Mouse (Mus musculus) forebrain, embryonic 14.5 days (tissue): ENCODE measurements at regions not wholly inside any gene's neighbourhood (a gene's known extent, or its start where the extent isn't known, plus 50 kb on each side); places are given as distances from the start of the nearest gene placed in this dataset.

Experiments used
- ATAC-seq: fragments of 200-750 bp; cut with Nextera tagmentation; 2 replicates; pipeline ENCODE4 v1.8.0; 2017; ENCODE audit warnings: mild to moderate bottlenecking, moderate library complexity
- DNase-seq: peaks from one replicate; pipeline ENCODE4 v3.0.0-alpha.2; 2015; ENCODE audit warnings: low spot score
- H3K27ac ChIP-seq: fragments of 300-500 bp; sonication (generic); 2 replicates; pipeline ENCODE4 v1.5.1; 2014; ENCODE audit warnings: low read depth, mild to moderate bottlenecking, control low read depth, low read length, moderate library complexity
- H3K27me3 ChIP-seq: fragments of 300-500 bp; sonication (generic); replicated peaks from 2 replicates; pipeline ENCODE4 v1.6.1; 2014; ENCODE audit warnings: low read length, control low read depth, mixed read lengths; ENCODE audit not compliant: control insufficient read depth, insufficient read depth
- H3K36me3 ChIP-seq: fragments of 300-500 bp; sonication (generic); 2 replicates; pipeline ENCODE4 v1.6.1; 2014; ENCODE audit warnings: low read length, control low read depth; ENCODE audit not compliant: control insufficient read depth, insufficient read depth
- H3K4me1 ChIP-seq: fragments of 300-500 bp; sonication (generic); 2 replicates; pipeline ENCODE4 v1.6.1; 2014; ENCODE audit warnings: antibody characterized with exemption, low read length, control low read depth; ENCODE audit not compliant: control insufficient read depth, insufficient read depth
- H3K4me2 ChIP-seq: fragments of 300-500 bp; sonication (generic); 2 replicates; pipeline ENCODE4 v1.6.1; 2014; ENCODE audit warnings: mild to moderate bottlenecking, control low read depth, low read length
- H3K4me3 ChIP-seq: fragments of 300-500 bp; sonication (generic); 2 replicates; pipeline ENCODE4 v1.5.1; 2014; ENCODE audit warnings: low read depth, low read length, control low read depth
- H3K9ac ChIP-seq: fragments of 300-500 bp; sonication (generic); 2 replicates; pipeline ENCODE4 v1.6.1; 2014; ENCODE audit warnings: mild to moderate bottlenecking, low read length, control low read depth, moderate library complexity
- H3K9me3 ChIP-seq: fragments of 300-500 bp; sonication (generic); replicated peaks from 2 replicates; pipeline ENCODE4 v1.6.1; 2016; ENCODE audit warnings: low read length, control low read depth, mixed read lengths; ENCODE audit not compliant: control insufficient read depth
- WGBS: fragments of 180-500 bp; shearing (Covaris S2); extraction: QIAGEN DNeasy Blood & Tissue Kit; methylation state at CpG from one replicate; pipeline ENCODE4 v1.1.7; 2014; 5-methylcytosine and 5-hydroxymethylcytosine counted together

DNA sequence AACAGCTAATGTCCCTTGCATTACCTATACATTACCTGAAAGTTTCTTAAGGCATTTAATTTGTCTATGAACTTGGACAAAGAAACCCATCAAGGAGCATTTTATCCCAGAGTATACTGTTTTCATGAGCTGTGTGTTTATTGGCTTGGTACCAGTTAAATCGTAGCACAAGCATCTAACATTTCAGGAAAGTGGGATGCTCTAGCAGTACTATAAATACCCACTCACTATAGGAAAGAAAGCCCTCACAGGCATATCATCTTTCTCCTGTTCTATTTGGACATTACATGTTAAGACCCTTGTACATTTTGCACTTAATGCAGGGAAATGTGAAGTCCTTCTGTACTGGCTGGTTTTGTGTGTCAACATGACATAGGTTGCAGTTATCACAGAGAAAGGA is 163.9 kb downstream of the Ptprc start:
- Histone ChIP-seq H3K4me1 (no peaks in the 10 kb centered on the region), H3K9ac (no peak overlapping the region), H3K4me2 (no peak overlapping the region), H3K27me3 (no peaks in the 10 kb centered on the region), H3K9me3 (no peaks in the 10 kb centered on the region), H3K36me3 (no peaks in the 10 kb centered on the region), H3K27ac (no peak overlapping the region), H3K4me3 (no peak overlapping the region)
- DNase-seq (no peak), ATAC-seq (no peak)
- WGBS, result 82% methylated on average over 1 of the region's 1 CpGs

DNA sequence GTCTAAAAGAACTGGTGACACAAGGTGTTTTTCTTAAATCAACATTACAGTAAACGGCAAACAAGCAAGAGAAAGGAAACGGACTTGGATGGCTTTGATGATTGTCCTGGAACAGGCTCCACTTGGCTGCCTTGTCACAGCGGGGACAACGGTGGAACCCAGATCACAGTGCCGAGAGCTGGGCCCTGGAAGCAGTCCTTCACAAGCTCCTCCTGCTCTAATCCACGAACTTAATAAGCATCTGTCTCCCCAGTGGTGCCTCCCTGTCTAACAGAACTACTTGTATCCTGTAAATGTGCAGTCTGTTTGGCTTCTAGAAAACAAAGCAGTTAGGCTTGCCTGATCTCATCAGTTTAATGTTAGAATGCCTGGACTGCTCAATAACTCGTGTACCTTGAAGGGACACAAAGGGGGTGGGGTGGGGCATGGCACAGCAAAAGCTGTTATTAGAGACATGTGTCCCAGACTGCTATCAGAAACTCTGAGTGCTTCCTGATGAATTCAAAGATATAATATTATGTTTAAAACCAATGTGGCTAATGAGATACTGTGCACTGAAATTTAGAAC is 164.5 kb downstream of the Ptprc start:
- WGBS, result 63% methylated on average over 7 of the region's 7 CpGs
- Histone ChIP-seq H3K4me1 (no peaks in the 10 kb centered on the region), H3K4me2 (no peak overlapping the region), H3K4me3 (no peak overlapping the region), H3K36me3 (no peaks in the 10 kb centered on the region), H3K27me3 (no peaks in the 10 kb centered on the region), H3K9ac (no peak overlapping the region), H3K27ac (0 out of 2 replicates have a peak overlapping the region, but pooled peaks have one; percentile 21), H3K9me3 (no peaks in the 10 kb centered on the region)
- ATAC-seq (no peak), DNase-seq (no peak)

DNA sequence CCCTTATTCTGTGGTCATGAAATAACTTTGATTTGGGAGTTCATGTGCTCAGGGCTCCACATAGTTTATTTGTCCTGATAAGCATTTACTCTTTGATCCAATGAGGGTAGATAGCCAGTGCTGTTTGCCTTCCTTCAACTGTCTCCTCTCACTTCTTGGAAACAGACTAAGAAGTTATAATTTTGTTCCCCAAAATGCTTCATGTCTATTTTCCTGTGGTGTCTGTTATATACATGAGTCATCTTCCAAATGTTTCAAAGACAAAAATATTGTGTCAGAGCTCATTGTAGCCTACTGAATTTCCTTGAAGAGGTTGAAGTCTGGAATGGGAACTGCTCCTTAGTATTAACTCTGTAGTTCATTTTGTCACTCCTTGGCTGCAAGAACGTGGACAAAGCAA is 168.7 kb downstream of the Ptprc start:
- Histone ChIP-seq H3K9ac (no peak overlapping the region), H3K27ac (no peak overlapping the region), H3K36me3 (no peaks in the 10 kb centered on the region), H3K4me2 (no peak overlapping the region), H3K4me1 (no peaks in the 10 kb centered on the region), H3K27me3 (no peaks in the 10 kb centered on the region), H3K4me3 (no peak overlapping the region), H3K9me3 (no peaks in the 10 kb centered on the region)
- DNase-seq, result no peak
- 59% methylated on average over 1 of the region's 1 CpGs for WGBS
- ATAC-seq, result no peak

DNA sequence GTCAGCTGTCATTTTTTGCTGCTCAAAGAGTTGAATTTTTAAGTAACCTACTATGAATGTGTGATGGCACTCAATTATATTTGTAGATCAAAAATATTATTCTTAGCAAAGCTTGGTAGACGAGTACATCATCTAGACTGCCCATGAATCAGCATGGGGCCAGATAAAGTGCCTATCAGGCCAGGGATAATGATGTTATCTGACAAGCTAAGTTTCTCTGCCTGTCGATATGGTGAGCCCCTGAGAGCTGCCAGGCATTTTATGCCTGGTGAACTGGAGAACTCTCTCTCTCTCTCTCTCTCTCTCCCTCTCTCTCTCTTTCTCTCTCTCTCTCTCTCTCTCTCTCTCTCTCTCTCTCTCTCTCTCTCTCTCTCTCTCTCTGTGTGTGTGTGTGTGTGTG is 171.2 kb downstream of the Ptprc start:
- Histone ChIP-seq H3K9me3 (no peaks in the 10 kb centered on the region), H3K4me1 (no peaks in the 10 kb centered on the region), H3K9ac (no peak overlapping the region), H3K27me3 (no peaks in the 10 kb centered on the region), H3K36me3 (no peaks in the 10 kb centered on the region), H3K4me2 (no peak overlapping the region), H3K4me3 (no peak overlapping the region), H3K27ac (no peak overlapping the region)
- 56% methylated on average over 2 of the region's 2 CpGs for WGBS
- DNase-seq, result no peak
- ATAC-seq, result no peak

DNA sequence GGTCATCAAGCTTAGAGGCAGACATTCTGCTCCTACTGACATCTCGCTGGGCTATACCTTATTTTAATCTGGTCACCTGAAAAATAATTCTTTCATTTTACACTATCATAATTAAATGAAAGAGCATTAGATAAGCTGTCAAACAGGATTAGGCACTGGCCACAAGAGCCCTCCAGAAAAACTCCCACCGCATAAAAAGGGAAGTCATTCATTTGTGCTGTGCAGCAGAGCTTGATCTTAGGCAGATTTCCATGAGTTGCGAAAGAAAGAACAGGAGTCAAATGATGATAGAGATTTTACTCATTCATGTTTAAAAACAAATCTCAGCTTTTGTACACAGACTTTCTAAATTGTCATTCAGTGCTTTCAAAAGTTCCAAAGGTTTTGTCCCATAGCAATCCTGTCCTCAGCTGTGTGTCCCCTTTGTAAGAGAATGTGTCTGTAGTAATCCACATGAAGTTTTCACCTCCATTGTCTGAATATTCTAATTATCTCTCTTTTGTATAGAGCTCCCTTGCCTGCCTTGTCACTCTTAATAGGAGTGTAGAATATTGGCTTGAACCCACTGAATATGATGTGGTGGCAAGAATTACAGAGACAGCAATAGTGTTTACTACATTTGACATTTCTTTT is 176.1 kb downstream of the Ptprc start:
- Histone ChIP-seq H3K36me3 (no peaks in the 10 kb centered on the region), H3K27me3 (no peaks in the 10 kb centered on the region), H3K9ac (no peak overlapping the region), H3K4me1 (no peaks in the 10 kb centered on the region), H3K27ac (no peak overlapping the region), H3K4me2 (no peak overlapping the region), H3K4me3 (no peak overlapping the region), H3K9me3 (no peaks in the 10 kb centered on the region)
- DNase-seq (no peak), ATAC-seq (no peak)
- 61% methylated on average over 3 of the region's 3 CpGs for WGBS

DNA sequence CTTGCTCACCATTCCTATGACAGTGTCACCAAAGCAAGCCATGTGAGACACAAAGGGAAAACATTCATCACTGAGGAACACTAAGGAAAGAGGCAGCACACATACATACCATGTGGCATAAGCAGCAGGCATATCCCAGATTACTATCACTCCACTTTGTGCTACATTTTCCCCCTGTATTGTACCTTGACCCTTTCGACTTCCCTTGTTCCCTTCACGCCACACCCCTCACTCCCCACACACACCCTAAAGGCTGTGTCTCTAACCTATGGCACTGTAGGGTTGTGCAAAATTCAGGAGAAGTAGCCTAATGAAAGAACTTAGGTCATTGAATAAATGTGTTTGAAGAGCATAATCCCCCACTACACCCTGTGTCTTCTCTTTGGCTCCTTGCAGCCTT is 179.5 kb downstream of the Ptprc start:
- Histone ChIP-seq H3K9me3 (no peaks in the 10 kb centered on the region), H3K36me3 (no peaks in the 10 kb centered on the region), H3K4me3 (no peak overlapping the region), H3K4me1 (no peaks in the 10 kb centered on the region), H3K9ac (no peak overlapping the region), H3K4me2 (no peak overlapping the region), H3K27ac (no peak overlapping the region), H3K27me3 (no peaks in the 10 kb centered on the region)
- no peak for DNase-seq
- no peak for ATAC-seq
- 91% methylated on average over 2 of the region's 2 CpGs for WGBS

DNA sequence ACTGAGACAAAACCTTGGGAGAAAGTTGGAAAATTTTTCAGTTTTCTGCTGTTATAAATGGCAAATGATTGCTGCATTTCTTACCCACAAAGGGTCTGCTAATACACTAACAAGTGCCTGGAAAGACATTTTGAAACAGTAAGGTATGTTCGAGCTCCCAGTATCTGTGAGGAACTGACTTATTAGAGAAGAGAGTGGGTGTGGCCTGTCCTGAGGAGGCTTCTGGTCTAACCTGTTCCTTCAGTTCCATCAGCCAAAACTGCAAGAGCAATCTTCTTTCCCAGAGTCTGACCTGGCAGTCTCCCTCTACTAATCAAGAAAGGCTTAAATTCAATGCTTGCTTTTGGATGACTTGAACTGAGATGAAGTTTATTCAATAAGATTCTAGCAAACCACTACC is 183.6 kb downstream of the Ptprc start:
- Histone ChIP-seq H3K36me3 (no peaks in the 10 kb centered on the region), H3K9me3 (no peaks in the 10 kb centered on the region), H3K9ac (no peak overlapping the region), H3K4me1 (no peaks in the 10 kb centered on the region), H3K27me3 (no peaks in the 10 kb centered on the region), H3K27ac (no peak overlapping the region), H3K4me2 (no peak overlapping the region), H3K4me3 (no peak overlapping the region)
- no peak for ATAC-seq
- DNase-seq, result no peak
- WGBS, result 100% methylated on average over 1 of the region's 1 CpGs

DNA sequence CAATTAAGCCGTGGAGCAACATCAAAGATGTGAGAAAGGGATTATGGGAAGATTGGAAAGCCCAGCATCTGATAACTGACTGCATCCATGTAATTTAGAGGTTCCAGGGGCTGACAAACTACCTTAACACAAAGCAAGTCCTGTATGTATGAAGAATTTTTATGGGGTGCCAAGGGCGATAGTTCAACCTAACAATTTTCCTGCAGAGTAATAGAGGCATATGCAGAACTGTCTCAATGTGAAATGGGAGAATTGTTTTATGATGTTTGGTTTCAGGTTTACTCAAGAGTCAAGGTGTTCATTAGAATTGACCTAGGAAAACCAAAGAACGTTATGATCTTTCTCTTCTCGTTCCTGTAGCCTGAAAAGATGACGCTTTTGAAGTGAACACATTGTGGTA is 184.1 kb downstream of the Ptprc start:
- 87% methylated on average over 5 of the region's 5 CpGs for WGBS

DNA sequence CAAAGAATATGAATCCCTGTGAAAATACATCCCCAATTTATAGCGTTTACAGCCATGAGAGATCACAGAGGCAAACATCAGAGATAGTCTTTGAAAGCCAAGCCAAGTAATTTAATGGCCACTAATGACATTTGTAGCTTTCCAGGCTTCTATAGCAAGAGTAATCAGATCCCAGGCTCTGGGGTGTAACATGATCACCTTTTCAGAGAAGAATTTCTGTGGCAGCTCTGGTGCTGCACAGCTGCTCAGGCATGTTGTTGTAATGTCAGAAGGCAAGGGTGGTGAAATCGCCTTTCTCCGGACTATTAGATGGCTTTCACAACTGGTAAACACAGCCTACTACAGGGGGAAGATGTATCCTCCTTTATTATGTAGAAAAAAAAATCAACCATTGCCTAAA is 202.1 kb downstream of the Ptprc start:
- Histone ChIP-seq H3K36me3 (no peaks in the 10 kb centered on the region), H3K4me3 (no peak overlapping the region), H3K9ac (no peak overlapping the region), H3K4me2 (no peak overlapping the region), H3K27me3 (no peaks in the 10 kb centered on the region), H3K27ac (no peak overlapping the region), H3K9me3 (no peaks in the 10 kb centered on the region), H3K4me1 (peaks cover 4% of the 10 kb centered on the region; the same call in 1 of the 2 replicates)
- WGBS, result 69% methylated on average over 3 of the region's 3 CpGs
- DNase-seq, result no peak
- no peak for ATAC-seq

More for the DNA sequence above, 184.1 kb downstream of the Ptprc start:
- H3K9me3 ChIP-seq, result no peaks in the 10 kb centered on the region
- H3K27ac ChIP-seq, result no peak overlapping the region
- no peak overlapping the region for H3K9ac ChIP-seq
- H3K36me3 ChIP-seq, result no peaks in the 10 kb centered on the region
- no peak overlapping the region for H3K4me3 ChIP-seq
- DNase-seq (no peak), ATAC-seq (no peak)
- H3K4me1 ChIP-seq, result no peaks in the 10 kb centered on the region
- no peak overlapping the region for H3K4me2 ChIP-seq
- H3K27me3 ChIP-seq, result no peaks in the 10 kb centered on the region
